Mouse (Mus musculus) lung, adult 18-20 months (tissue): Measurements from ENCODE around the gene Gm3015.
"Not testable (repeated sequence)": the region's sequence is repeated elsewhere in the genome, so short reads cannot be mapped to it uniquely, and the experiment has no call there.

ENCODE experiments used
- DNase-seq, 2 experiments: peaks; one replicate each; pipeline ENCODE4 v3.0.0; 2022; ENCODE audit warnings: mixed read lengths in 2 of 2

Gm3015 gene

GRCm38 (mm10) chr14:42768721-42769120 lies at the start of gene Gm3015:
Gm3015 (minus strand) TSS chr14:42768821.
- not testable (repeated sequence) for DNase-seq

- DNase-seq, result not testable (repeated sequence)
Measured at GRCm38 (mm10) chr14:42797887-42798286, 29.3 kb upstream of the Gm3015 start, which contains the start of gene Gm10377. Gm10377 (minus strand) TSS chr14:42797987.
